Mouse (Mus musculus): ENCODE results near the gene Atxn7l1.

The Atxn7l1 gene

DNA sequence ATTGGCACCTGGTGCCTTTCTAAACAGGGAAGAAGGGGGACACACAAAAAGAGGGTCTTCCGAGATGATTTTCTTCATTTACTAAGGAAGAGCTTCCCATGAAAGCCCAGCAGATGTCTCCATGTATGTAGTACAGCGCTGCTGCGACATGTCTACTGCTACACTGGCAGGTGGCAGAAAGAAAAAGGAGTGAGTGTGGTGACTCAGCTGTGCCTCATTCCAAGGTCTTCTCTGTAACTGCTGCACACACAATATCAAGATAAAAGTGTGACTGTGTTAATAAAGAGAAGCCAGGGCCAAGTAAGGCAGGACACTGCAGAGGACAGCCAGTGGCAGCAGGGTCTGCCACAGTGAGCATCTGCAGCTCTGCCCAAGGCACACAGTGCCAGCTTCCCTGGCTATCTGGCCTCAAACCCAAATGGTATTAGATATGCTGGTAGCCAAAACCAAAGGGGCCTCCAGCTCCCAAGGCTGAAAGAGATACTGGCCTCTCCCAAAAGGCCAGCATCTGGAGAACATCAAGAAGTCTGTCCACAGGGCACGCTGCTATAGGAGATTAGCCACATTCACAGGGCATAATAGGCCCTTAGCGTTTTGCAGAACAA, 212.5 kb downstream of the Atxn7l1 start:
- DNase-seq (ENCODE audit: low read depth, low spot score): no peak

DNA sequence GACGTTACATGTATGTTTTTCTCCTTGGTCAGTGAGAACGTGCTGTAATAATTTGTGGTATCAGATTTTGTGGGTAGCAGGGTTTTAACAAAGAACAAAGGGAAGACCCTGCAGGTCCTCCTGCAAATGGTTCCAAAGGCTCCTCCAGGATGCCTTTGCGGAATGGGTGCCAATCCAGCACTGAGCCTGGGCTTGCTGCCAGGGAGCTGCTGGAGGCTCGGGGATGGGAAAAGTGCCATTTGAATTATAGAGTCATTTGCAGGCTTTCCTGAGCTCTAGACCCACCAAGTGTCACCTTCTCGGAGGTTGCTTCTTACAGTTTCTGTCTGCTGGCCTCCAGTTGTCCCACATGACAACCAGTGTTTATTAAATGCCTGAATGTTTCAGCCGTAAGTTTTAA, 213.2 kb downstream of the Atxn7l1 start:
- no peak for DNase-seq (ENCODE audit: low read depth, low spot score)

DNA sequence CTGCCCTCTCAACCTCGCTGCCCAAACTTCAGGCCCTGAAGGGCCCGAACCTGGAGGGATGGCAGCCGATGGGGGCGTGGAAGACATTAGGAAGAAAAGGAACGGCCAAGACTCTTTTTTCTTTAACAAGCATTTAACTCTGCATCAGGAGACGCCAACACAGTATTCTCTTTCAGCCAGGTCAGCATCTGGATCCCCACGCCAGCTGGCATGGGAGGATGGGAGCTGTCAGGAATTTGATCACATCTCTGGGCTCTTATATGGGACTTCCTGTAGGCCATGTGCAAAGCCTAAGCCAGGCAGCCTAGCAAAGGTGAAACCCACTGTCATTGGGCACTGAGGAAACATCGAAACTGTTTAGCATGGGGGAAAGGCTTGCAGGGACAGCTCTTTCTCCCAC, 217.0 kb downstream of the Atxn7l1 start:
- no peak for DNase-seq (ENCODE audit: low read depth, low spot score)

DNA sequence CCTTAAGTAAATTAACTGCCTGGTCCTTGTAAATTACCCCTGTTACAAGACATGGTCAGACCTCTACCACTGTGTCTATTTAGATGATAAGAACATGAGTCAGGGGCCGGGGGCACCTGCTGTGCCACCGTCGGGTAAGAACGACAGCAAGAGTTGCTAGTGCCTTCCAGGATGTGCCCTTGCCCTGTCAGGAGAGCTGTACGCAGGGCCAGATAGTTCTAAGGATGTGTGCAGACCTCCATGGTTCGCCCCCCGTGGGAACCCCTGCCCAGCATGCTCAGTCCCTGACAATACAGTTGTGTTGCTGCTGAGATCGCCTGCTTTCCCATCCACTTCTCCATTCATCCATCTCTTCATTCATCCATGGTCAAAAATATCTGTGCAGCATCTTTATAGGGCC, 217.6 kb downstream of the Atxn7l1 start:
- no peak for DNase-seq (ENCODE audit: low read depth, low spot score)

DNA sequence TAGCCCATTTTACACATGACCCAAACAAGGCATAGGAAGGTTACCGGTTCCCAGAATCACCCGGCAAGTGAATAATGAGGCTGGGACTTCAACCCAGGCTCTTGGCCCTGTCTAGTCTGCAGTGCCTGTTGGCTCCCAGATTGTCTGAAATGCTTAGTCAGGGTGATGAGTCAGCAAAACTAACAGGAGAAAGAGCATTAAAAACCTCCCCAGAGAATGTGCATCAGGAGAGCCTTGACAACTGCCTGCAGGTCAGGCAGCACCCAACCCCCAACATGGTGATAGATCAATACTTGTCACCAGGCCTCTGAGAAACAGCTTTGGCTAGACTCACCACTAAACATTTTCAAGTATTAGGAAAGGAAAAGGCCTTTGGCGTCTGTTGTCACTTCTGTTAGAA, 222.1 kb downstream of the Atxn7l1 start:
- DNase-seq (ENCODE audit: low read depth, low spot score): no peak

DNA sequence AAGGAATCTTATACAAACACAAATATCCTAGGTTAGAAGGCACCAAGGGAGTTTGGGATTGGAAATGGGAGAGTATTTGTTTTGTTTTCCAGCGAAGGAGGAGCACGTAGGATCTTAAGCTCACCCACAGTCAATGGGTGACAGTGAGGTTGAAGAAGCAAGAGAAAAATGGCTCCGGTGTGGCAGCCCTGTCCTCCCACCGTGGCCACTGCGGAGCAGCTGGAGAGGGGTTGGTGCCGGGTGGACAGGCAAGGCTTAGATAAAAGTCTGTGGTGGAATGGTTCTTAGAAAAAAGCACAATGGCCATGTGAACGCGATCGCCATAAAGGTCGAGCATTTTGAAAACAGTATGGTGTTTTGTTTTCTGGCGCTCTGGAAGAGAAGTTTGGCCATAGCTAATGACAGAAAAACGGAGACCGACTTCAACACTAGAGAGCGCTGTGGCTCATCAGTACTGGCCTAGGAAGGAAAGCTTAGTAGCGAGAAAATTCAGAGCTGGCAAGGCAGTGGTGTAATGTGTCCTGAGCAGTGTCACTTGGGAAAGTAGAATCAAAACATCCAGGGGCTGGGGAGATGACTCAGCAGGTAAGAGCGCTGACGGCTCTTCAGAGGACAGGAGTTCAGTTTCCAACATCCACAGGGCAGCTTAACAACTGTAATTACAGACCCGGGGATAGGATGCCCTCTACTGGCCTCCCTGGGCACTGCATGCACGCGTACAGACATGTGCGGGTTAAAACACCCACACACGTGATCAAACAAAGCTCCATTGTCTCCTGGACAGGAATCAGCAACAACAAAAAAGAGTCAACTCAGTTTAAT, 232.3 kb downstream of the Atxn7l1 start:
- DNase-seq (ENCODE audit: low read depth, low spot score): peak; percentile 92

DNA sequence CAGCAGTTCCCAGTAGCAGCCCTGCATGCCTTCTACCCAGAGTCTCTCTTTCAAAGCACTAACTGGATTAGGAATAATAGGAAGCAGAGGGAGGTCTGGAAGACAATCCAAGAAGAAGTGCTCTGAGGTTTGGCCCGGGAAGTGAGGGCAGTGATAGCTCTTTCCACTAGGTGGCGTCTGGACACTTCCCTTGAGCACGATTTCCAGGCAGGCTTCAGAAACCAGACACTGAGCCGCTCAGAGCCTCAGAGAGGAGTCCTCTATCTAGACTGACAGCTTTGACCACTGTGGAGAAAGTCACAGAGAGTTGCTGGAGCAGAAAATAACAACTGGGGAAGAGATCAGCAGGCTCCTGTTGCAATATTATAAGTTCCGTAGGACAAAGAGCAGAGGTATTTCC, 241.3 kb downstream of the Atxn7l1 start:
- peak; percentile 84 for DNase-seq (ENCODE audit: low read depth, low spot score)

DNA sequence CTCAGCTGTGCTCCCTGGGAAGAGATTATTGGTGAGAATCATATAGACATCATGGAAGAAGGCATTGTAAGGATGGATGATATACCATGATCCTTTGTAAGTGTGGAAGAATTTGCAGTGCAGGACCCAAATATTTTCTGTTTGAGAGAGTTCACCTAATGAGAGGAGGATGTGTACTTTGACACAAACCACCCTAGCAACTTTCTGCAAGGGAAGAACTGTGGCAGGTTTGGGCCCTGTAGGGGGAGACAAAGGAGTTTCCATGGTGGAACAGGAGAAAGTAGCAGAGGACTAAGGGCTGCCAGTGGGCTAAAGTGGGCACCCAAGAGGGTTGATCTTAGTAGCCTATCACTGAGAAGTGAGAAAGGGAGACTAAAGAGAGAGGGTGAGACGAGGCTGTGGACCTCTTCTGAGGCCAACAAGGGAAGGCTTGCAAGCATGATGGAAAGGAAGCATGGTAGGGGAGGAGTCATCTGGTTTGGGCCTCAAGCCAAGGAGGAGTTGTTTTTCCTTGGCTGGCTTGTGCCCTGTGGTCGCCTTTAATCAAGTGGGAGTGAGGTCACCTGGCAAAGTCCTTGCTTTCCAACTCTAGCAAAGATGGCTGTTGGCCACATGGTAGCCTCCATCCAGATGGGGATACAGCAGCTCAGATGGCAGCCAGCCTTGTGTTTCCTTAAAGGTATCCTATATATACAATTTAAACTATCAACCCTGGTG, 243.5 kb downstream of the Atxn7l1 start:
- DNase-seq (ENCODE audit: low read depth, low spot score): no peak

DNA sequence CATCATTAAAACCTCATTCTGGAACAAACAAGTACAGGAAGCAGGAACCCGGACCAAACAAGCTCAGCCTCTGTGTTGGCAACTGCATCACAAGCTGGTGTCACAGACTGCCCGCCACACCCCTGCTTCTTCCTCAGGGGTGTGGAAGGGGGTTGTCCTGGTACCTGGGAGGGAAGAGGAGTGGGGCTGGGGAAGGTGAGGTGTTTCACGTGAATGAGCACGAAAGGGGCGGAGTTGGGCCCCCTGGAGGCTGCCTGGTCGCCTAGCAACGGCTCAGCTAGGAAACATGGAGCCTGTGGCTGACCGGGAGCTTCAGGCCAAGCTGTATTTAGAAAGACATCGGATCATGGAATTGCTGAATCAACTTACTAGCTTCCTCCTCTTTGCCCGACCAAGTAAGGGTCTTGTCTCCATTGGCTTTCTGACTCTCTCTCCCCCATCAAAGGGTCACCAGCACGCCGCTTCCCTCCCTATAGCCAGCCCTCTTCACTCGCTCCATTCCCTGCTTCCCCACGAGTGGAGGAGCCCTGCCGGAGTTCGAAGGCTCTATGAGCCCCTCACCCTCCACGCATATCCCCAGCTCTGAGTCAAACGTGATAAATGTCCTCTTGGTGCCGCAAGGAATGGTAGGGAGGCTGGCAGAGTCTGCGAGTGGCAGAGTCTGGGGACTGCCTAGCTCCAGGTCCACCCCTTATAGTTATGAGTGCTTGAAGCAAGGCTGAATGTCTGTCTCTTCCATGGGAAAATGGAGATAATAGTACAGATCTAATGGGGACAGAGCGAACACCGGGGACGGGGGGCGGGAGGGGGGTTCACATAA, 247.5 kb downstream of the Atxn7l1 start, which contains the start of gene Efcab10:
TSS of gene Efcab10 (plus strand) at position 51 of the 820 bp plus-strand sequence.
- peak; percentile 89 for DNase-seq (ENCODE audit: low read depth, low spot score)

DNA sequence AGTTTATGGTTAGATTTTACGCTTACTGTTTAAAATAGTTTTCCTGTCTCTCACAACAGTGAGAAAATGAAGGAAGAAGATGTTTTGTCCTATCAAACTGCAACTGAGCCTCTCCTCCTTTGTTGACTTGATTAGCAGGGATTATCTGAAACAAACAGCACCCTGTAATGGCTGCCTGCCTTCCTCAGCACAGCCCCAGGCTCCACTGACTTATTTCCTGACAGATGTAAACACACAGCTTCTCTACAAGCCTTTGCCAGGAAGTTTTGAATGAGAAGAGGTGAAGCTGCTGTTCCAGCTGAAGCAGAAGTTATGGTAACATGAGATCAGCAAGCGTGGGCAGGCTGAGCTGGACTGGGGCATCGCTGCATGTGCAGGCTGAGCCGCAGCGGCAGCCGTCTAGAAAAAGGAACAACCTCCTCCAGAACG, 255.8 kb downstream of the Atxn7l1 start:
- no peak for DNase-seq (ENCODE audit: low read depth, low spot score)

DNA sequence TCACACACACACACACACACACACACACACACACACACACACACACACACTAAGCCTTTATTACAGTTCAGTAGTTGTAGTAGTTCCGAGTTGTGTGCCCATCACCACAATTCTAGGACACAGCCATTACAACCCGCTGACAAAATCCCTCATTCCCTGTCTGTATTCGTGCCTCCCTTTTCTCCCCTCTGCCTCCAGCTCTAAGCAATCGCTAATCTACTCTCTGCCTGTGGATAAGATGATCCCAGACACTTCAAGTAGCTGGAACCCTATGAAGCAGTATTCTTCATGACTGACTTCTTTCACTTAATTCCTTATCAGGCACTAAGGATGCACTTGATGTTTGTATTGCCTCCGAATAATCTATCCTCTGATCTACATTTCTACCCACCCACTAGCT, 257.5 kb downstream of the Atxn7l1 start:
- no peak for DNase-seq (ENCODE audit: low read depth, low spot score)

DNA sequence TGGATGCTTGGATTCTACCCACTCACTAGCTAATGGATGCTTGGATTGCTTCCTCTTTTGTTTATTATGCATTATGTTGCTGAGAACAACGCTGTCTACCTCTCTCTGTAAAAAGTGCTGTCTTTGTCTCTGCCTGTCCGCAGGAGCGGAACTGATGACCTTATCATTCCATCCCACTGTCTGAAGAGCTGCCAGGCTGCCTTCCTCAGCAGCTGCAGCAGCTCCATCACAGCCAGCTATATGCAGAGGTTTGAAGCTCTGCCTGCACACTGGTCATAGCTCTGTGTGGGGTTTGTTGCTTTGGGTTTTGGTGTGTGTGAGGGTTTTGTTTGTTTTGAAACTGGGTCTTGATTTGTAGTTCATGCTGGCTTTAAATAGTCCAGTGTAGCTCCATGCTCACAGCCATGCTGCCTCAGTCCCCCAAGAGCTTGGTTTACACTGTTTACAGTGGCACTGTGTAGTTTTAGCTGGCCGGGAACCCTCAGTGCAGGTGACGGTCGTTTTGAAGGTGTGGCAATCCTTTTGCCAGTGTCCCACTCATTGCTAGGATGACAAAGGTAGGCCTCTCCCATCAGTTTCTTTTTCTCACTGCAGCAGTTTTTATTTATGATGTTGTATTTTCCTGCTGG, 258.0 kb downstream of the Atxn7l1 start:
- no peak for DNase-seq (ENCODE audit: low read depth, low spot score)

DNA sequence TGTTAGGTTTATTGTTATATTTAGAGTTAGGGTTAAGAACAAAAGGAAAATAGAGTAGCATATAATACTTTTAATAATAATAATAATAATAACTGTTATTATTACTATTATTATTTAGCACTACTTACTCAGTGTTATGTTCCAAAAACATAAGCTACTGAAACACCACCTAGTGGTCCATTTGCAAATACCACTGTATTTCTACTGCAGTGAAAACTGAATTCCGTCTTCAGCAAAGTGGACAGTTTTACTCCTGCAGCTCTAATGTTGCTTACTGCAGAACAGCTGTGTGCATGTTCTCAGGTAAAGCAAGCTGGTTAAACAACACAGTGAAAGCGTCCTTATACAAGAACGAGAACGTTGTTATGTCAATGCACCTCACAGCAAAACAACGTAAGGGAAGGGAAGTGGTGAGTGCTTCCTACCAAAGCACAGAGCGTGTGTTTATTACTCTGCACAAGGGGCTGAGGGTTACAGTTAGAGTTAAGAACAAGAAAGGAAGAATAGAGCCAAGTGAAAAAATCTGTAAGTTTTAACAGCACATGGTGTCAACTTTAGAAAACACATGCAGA, 264.2 kb downstream of the Atxn7l1 start:
- DNase-seq (ENCODE audit: low read depth, low spot score): no peak

Data from ZHBTc4 (cell line).